Mouse (Mus musculus): Measurements from ENCODE around the gene Ap4m1. TPM values are rescaled to one million over a fixed set of nuclear protein-coding genes. Genes with fewer than 3 reads are reported as not detected.

Gene Ap4m1
- polyA plus RNA-seq, 1 experiment, result not detected

DNA sequence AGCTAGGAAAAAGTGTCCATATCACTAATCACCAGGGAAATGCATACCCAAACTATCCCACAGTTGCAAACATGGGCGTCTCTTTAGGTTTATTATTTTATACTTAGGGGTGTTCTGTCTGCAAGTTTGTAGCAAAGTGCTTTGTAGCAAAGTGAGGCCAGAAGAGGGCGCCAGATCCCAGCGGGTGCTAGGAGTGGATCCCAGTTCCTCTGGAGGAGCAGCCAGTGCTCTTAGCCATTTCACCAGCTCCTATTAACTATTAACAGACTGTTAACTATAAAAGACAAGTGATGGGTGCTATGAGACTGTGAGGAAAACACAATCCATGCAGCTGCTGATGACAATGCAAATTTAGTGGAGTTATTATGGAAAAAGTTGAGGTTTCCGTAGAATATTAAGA is 50.3 kb downstream of the Ap4m1 start:
- 22% methylated on average over 4 of the region's 4 CpGs for WGBS
- Histone ChIP-seq H3K27ac (ENCODE audit: insufficient read depth, low read depth, low read length) (no peak overlapping the region), H3K4me1 (ENCODE audit: control insufficient read depth, insufficient read depth, low read length) (no peaks in the 10 kb centered on the region), H3K4me3 (ENCODE audit: insufficient read depth, low read depth, low read length) (no peak overlapping the region)
- TF ChIP-seq CTCF (IDR thresholded peaks at IDR 0.05; ENCODE audit: insufficient read depth, low read depth, low read length) (0 out of 2 replicates have a peak, but pooled peaks have one; percentile 31), POLR2A (IDR thresholded peaks at IDR 0.05; ENCODE audit: insufficient read depth, low read depth, low read length) (no peak)

DNA sequence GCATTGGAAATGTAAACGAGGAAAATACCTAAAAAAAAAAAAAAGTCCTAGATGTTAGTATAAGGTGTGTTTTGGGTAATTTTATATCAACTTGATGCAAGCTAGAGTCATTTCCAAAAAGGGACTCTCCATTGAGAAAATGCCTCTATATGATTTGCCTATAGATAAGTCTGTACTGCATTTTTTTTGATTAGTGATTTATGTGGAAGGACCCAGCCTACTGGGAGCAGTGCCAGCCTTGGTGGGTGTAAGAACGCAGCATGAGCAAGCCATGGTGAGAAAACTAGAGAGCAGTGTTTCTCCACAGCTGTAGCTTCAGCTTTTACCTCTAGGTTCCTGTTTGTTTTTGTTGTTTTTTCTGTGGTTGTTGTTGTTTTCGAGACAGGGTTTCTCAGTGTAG is 51.5 kb downstream of the Ap4m1 start:
- TF ChIP-seq CTCF (IDR thresholded peaks at IDR 0.05; ENCODE audit: insufficient read depth, low read depth, low read length) (no peak), POLR2A (IDR thresholded peaks at IDR 0.05; ENCODE audit: insufficient read depth, low read depth, low read length) (no peak)
- Histone ChIP-seq H3K4me3 (ENCODE audit: insufficient read depth, low read depth, low read length) (no peak overlapping the region), H3K4me1 (ENCODE audit: control insufficient read depth, insufficient read depth, low read length) (no peaks in the 10 kb centered on the region), H3K27ac (ENCODE audit: insufficient read depth, low read depth, low read length) (no peak overlapping the region)
- WGBS, result 35% methylated on average over 3 of the region's 3 CpGs

DNA sequence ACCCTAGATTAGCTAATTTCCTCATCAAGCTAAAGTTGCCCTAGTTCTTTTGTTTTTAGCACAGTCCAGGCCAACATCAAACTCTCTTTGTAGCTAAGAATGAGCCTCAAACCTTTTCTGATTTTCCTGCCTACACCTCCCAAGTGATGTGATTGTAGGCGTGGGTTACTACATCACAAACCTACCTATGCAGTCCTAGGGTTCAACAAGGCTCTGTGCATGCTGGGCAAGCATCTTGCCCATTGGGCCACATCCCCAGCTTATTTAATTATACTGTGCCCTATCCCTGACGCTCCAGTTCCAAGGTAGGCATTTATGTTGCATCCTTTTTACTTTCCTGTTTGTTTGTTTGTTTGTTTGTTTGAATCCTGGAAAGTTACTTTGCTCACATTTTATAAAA is 53.9 kb downstream of the Ap4m1 start, which contains the start of gene Nxpe5:
Nxpe5 (plus strand) TSS at position 199 of the 400 bp plus-strand sequence.
- TF ChIP-seq POLR2A (IDR thresholded peaks at IDR 0.05; ENCODE audit: insufficient read depth, low read depth, low read length) (no peak), CTCF (IDR thresholded peaks at IDR 0.05; ENCODE audit: insufficient read depth, low read depth, low read length) (no peak)
- 61% methylated on average over 2 of the region's 2 CpGs for WGBS
- H3K4me3 ChIP-seq (ENCODE audit: insufficient read depth, low read depth, low read length), result no peak within 1 kb of the TSS
- no peaks in the 10 kb centered on the region for H3K4me1 ChIP-seq (ENCODE audit: control insufficient read depth, insufficient read depth, low read length)
- H3K27ac ChIP-seq (ENCODE audit: insufficient read depth, low read depth, low read length), result no peak within 1 kb of the TSS

DNA sequence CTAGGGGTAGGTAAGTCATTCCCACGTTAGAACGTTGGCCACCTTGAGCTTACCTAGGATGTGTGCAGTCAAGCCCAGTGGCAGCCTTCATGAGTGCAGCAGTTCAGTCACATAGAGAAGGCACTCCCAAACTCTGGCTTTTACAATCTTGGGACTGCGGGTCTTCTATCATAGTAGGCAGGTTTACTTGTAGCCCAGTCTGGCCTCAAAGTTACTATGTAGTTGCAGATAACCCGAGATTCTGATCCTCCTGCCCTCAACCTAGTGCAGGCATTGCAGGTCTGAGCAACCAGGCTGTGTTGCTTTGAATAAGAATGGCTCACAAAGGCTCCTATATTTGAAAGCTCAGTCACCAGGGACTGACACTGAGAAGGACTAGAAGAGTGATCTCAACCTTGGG is 54.7 kb downstream of the Ap4m1 start:
- Histone ChIP-seq H3K4me1 (ENCODE audit: control insufficient read depth, insufficient read depth, low read length) (no peaks in the 10 kb centered on the region), H3K27ac (ENCODE audit: insufficient read depth, low read depth, low read length) (no peak overlapping the region), H3K4me3 (ENCODE audit: insufficient read depth, low read depth, low read length) (no peak overlapping the region)
- WGBS, result 76% methylated on average over 4 of the region's 4 CpGs
- no peak for TF ChIP-seq CTCF (IDR thresholded peaks at IDR 0.05; ENCODE audit: insufficient read depth, low read depth, low read length)
- TF ChIP-seq POLR2A (IDR thresholded peaks at IDR 0.05; ENCODE audit: insufficient read depth, low read depth, low read length), result no peak

DNA sequence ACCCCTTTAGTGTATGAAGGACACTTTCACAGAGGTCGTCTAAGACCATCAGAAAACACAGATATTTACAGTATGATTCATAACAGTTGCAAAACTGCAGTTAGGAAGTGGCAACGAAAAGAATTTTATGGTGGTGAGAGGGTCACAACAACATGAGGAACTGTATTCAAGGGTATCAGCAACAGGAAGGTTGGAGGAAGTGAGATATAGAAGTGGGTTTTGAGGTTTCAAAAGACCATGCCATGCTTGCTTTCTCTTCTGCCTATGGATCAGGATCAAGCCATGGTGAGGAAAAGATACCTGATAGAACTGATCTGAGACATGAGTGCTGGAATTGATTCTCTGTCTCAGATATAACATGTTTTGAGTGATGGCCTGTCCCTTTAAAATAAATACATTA is 55.6 kb downstream of the Ap4m1 start:
- no peak for TF ChIP-seq CTCF (IDR thresholded peaks at IDR 0.05; ENCODE audit: insufficient read depth, low read depth, low read length)
- no peaks in the 10 kb centered on the region for H3K4me1 ChIP-seq (ENCODE audit: control insufficient read depth, insufficient read depth, low read length)
- no peak overlapping the region for H3K27ac ChIP-seq (ENCODE audit: insufficient read depth, low read depth, low read length)
- WGBS, result 73% methylated on average over 2 of the region's 2 CpGs
- H3K4me3 ChIP-seq (ENCODE audit: insufficient read depth, low read depth, low read length), result no peak overlapping the region

DNA sequence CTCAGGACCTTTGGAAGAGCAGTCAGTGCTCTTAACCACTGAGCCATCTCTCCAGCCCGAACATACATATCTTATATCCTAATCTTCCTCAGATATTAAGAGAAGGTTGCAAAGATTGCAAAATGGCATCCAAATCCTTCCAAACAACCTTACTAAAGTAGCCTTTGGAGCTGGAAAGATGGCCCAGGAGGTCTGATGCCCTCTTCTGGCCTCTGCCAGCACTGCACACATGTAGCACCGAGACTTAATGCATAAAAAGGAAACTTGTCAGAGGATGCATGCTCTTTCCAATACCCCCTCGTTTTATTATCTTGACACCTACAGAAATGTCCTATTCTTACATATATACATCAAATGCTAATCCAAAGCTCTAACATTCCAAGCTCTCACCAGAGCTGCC is 56.2 kb downstream of the Ap4m1 start:
- Histone ChIP-seq H3K4me3 (ENCODE audit: insufficient read depth, low read depth, low read length) (no peak overlapping the region), H3K4me1 (ENCODE audit: control insufficient read depth, insufficient read depth, low read length) (no peaks in the 10 kb centered on the region), H3K27ac (ENCODE audit: insufficient read depth, low read depth, low read length) (no peak overlapping the region)
- no peak for TF ChIP-seq CTCF (IDR thresholded peaks at IDR 0.05; ENCODE audit: insufficient read depth, low read depth, low read length)
- TF ChIP-seq POLR2A (IDR thresholded peaks at IDR 0.05; ENCODE audit: insufficient read depth, low read depth, low read length), result no peak
- 54% methylated on average over 3 of the region's 3 CpGs for WGBS

DNA sequence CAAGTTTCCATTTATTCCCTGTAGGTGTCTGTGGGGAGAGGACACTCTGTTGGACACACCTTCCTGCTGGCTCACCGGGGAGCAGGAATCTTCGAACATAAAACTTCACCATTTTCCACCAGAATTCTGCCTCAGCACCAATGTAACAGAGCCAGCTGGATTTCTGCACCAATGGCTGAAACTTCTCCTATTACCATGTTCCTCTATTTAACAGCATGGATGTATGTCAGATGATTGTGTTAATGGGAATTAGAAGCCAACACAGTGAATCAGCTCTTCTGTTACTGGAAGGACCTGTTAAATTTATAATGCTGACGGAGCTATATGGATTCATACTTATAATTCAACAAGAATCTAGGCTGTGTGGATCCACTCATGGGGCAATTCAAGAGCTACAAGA is 57.7 kb downstream of the Ap4m1 start:
- TF ChIP-seq CTCF (IDR thresholded peaks at IDR 0.05; ENCODE audit: insufficient read depth, low read depth, low read length), result no peak
- TF ChIP-seq POLR2A (IDR thresholded peaks at IDR 0.05; ENCODE audit: insufficient read depth, low read depth, low read length), result no peak
- H3K27ac ChIP-seq (ENCODE audit: insufficient read depth, low read depth, low read length), result no peak overlapping the region
- H3K4me1 ChIP-seq (ENCODE audit: control insufficient read depth, insufficient read depth, low read length), result no peaks in the 10 kb centered on the region
- 91% methylated on average over 3 of the region's 3 CpGs for WGBS
- H3K4me3 ChIP-seq (ENCODE audit: insufficient read depth, low read depth, low read length), result no peak overlapping the region

Other genes starting within 250 kb of the Ap4m1 start
- gene Gjc3, start 208.9 kb upstream of the Ap4m1 start, polyA plus RNA-seq (2012; ENCODE audit: insufficient read depth, insufficient read length, low replicate concordance, missing spikeins), result not detected in 2 replicates
- not detected in 2 replicates for gene Azgp1, start 190.5 kb upstream of the Ap4m1 start, polyA plus RNA-seq (2012; ENCODE audit: insufficient read depth, insufficient read length, low replicate concordance, missing spikeins)
- not detected in 2 replicates for gene Smok3a, start 150.7 kb upstream of the Ap4m1 start, polyA plus RNA-seq (2012; ENCODE audit: insufficient read depth, insufficient read length, low replicate concordance, missing spikeins)
- gene Smok3b, start 150.6 kb upstream of the Ap4m1 start, polyA plus RNA-seq (2012; ENCODE audit: insufficient read depth, insufficient read length, low replicate concordance, missing spikeins), result not detected in 2 replicates
- gene Smok3c, start 118.8 kb upstream of the Ap4m1 start, polyA plus RNA-seq (2012; ENCODE audit: insufficient read depth, insufficient read length, low replicate concordance, missing spikeins), result not detected in 2 replicates
- not detected in 2 replicates for gene Zkscan1, start 86.9 kb upstream of the Ap4m1 start, polyA plus RNA-seq (2012; ENCODE audit: insufficient read depth, insufficient read length, low replicate concordance, missing spikeins)
- not detected in 2 replicates for gene Zscan21, start 55.1 kb upstream of the Ap4m1 start, polyA plus RNA-seq (2012; ENCODE audit: insufficient read depth, insufficient read length, low replicate concordance, missing spikeins)
- not detected in 2 replicates for gene Zfp113, start 16.3 kb upstream of the Ap4m1 start, polyA plus RNA-seq (2012; ENCODE audit: insufficient read depth, insufficient read length, low replicate concordance, missing spikeins)
- gene Cops6, start 10.9 kb upstream of the Ap4m1 start, polyA plus RNA-seq (2012; ENCODE audit: insufficient read depth, insufficient read length, low replicate concordance, missing spikeins), result not detected in 2 replicates
- gene Mcm7, start 420 bp downstream of the Ap4m1 start, polyA plus RNA-seq (2012; ENCODE audit: insufficient read depth, insufficient read length, low replicate concordance, missing spikeins), result not detected in 2 replicates
- gene Taf6, start 15.4 kb downstream of the Ap4m1 start, polyA plus RNA-seq (2012; ENCODE audit: insufficient read depth, insufficient read length, low replicate concordance, missing spikeins), result not detected in 2 replicates
- gene Cnpy4, start 15.5 kb downstream of the Ap4m1 start, polyA plus RNA-seq (2012; ENCODE audit: insufficient read depth, insufficient read length, low replicate concordance, missing spikeins), result 309 TPM in 1 of 2 replicates, not detected in the other
- gene Mblac1, start 22.3 kb downstream of the Ap4m1 start, polyA plus RNA-seq (2012; ENCODE audit: insufficient read depth, insufficient read length, low replicate concordance, missing spikeins), result not detected in 2 replicates
- gene Nxpe5, start 53.9 kb downstream of the Ap4m1 start, polyA plus RNA-seq (2012; ENCODE audit: insufficient read depth, insufficient read length, low replicate concordance, missing spikeins), result not detected in 2 replicates
- gene Lamtor4, start 83.5 kb downstream of the Ap4m1 start, polyA plus RNA-seq (2012; ENCODE audit: insufficient read depth, insufficient read length, low replicate concordance, missing spikeins), result not detected in 2 replicates
- 185 TPM in 1 of 2 replicates, not detected in the other for gene BC037034, start 92.0 kb downstream of the Ap4m1 start, polyA plus RNA-seq (2012; ENCODE audit: insufficient read depth, insufficient read length, low replicate concordance, missing spikeins)
- gene Gal3st4, start 100.8 kb downstream of the Ap4m1 start, polyA plus RNA-seq (2012; ENCODE audit: insufficient read depth, insufficient read length, low replicate concordance, missing spikeins), result not detected in 2 replicates
- not detected in 2 replicates for gene Gm43720, start 108.0 kb downstream of the Ap4m1 start, polyA plus RNA-seq (2012; ENCODE audit: insufficient read depth, insufficient read length, low replicate concordance, missing spikeins)
- gene Gpc2, start 108.0 kb downstream of the Ap4m1 start, polyA plus RNA-seq (2012; ENCODE audit: insufficient read depth, insufficient read length, low replicate concordance, missing spikeins), result not detected in 2 replicates
- not detected in 2 replicates for gene Stag3, start 108.2 kb downstream of the Ap4m1 start, polyA plus RNA-seq (2012; ENCODE audit: insufficient read depth, insufficient read length, low replicate concordance, missing spikeins)
- not detected in 2 replicates for gene Pvrig, start 170.0 kb downstream of the Ap4m1 start, polyA plus RNA-seq (2012; ENCODE audit: insufficient read depth, insufficient read length, low replicate concordance, missing spikeins)

Data from olfactory bulb, adult 2 months (tissue).